Mouse (Mus musculus) gastrocnemius, postnatal 14 days (tissue): Measurements from ENCODE around the gene Mroh2a. TPM values are rescaled to one million over a fixed set of nuclear protein-coding genes. Genes with fewer than 3 reads are reported as not detected.

Experiments
- DNase-seq: peaks from one replicate; pipeline ENCODE4 v3.0.0; 2021; ENCODE audit warnings: mixed read lengths
- intact Hi-C: fragments of 180-260 bp; cut with DNase I; formaldehyde crosslinking; loops from one replicate; pipeline ENCODE4 v1.15.1; 2025; ENCODE audit warnings: low total_unique reads
- total RNA-seq, 2 experiments: library from RNA; stranded (reverse); gene quantifications; 2 replicates each; pipeline ENCODE4 v1.2.3; 2021

Gene Mroh2a
- total RNA-seq, 2 experiments from 2014 or later: not detected

DNA sequence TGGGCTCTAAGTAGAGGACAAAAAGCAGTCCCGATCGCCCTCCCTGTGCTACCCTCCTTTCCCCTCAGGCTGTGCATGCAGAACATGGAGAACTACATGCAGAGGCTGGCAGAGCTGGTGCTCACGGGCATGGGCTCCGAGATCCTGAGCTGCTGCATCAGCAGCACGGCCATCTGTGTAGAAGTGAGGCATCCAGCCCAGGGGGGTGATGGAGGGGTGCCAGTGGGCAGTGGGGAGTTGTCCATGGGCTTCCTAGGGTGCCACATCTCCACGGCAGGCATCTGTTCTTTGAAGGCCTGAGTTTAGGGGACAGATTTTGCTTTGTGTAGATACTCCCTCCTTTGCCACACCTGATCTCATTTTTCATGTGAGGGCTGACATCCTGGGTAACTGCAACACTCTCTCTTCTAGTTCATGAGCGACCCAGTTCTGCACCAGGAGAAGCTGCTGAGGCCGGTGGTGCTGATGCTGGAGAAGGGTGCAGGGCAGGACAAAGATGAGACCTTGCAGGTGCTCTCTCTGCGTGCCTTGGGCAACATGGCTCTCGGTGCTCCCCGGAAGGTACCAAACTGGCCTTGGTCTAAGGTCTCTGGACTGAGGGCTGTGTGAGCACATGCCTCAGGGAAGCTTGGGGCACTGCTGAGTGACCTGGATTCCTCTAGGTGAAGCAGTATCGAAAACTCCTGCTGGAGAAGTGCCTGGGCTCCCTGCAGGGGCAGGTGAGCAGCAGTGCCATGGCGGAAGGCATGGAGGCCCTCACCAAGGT is 29.4 kb downstream of the Mroh2a start:
- intact Hi-C loops: no loop called here
- no peak for DNase-seq

DNA sequence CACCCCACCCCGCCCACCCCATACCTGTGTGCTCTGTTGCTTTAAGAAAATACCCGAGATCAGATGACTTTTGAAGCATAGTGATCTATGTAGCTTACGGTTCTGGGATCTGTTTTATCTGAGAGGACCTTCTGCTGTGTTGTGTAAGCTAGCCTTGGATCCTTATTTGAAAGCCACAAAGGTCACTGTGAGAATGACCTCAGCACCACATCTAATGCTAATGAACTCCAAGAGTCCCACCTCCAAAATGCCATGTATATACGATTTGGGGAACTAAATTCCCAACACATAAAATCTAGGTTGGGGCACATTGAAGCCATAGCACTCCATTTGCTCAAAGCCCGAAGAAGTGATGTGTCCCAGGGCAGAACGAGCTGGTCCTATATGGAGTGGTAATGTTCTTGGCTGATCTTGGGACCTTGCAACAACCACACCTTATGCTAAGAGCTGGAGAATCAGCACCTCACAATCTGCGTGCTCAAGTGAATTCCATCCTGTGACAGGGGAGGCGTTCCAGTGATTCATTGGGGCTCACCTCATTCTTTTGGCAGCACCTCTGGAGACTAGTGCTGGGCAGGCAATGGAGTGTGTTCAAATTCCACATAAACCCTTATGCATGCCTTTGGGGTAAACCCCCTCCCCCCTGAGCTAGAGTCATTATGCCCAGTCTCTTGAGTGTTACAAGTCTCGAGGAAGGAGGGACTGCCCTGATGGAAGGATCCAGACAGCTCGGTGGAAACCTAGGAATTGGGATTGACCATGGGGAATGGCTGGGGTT is 30.3 kb downstream of the Mroh2a start:
- intact Hi-C loops: no loop called here
- DNase-seq: no peak

- no peak for DNase-seq
- intact Hi-C loops: no loop called here
These were observed 30.9 kb downstream of the Mroh2a start for GRCm38 (mm10) chr1:88257681-88258080.

GRCm38 (mm10) chr1:88258361-88258760 is 31.6 kb downstream of the Mroh2a start:
- intact Hi-C loops: no loop called here
- no peak for DNase-seq

DNA sequence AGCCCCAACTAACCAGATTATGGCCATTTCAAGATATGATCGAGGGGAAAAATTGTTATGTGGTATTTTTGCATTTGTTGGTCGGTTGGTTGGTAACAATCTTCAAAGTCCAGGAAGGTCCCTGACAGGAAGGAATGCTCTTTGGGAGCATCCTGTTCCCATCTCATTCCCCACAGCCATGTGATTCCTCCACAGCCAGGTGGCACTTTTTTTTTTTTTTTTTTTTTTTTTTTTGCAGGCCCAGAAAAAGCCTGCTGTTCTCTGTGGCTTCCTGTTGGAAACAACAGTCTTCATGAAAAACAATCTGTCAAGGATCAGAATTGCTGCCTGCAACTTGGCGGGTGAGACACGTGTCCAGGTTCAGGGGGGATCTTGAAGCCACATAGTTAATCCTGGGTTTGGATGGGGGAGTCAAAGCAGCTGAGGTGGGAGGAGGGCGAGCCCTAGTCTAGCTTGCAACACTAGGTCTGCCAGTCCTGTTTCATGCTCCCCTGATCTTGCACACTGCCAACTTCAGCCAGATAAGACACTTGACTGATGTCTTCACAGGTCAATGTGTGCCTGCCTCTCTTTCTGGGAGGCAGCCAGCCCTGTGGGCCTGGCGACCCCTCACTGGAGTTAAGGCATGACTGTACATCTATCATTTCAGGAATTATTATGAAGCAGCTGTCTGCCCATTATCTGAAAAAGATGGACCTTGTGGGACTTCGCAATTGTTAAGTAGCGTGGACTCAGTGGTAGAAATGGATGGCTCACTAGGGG is 32.3 kb downstream of the Mroh2a start:
- intact Hi-C loops: no loop called here
- DNase-seq: no peak

DNA sequence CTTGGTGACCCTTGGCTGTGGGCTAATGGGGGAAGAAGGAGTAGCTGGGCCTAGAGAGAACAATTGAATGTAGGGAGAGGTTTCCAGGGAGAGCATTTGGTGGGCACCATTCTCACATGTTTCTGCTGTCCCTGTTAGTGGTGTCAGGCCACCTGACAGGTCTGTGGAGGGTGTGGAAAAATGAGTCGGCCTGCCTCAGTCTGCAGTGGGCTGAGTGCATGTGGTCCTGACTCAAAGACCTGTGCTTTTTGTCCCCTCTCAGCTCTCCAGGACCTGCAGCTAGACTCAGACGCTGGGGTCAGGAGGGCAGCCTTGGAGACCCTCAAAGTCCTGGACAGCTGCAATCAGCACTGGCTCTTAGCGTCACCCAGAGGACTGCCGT is 32.8 kb downstream of the Mroh2a start:
- DNase-seq: no peak
- intact Hi-C loops: no loop called here

DNA sequence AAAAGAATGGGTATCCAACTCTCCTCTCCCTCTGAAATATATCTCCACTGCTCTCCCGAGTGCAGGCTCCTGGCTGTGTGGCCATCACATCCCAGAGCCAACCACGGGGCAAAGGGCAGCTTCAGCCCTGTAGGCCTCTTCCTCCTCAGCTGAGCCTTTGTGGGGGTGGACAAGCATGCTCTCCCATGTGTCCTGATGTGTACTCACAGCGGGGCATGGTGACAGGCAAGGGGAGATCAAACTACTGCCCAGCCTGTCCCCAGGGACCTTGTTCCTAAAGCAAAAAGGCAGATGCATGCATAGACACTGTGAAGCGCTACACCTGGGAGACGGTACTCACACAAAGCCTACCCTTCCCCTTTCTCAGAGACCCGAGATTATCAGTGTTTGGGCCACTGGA is 33.3 kb downstream of the Mroh2a start:
- no peak for DNase-seq
- intact Hi-C loops: no loop called here

GRCm38 (mm10) chr1:88260604-88261377 is 34.0 kb downstream of the Mroh2a start:
- DNase-seq: no peak
- intact Hi-C loops: no loop called here

DNA sequence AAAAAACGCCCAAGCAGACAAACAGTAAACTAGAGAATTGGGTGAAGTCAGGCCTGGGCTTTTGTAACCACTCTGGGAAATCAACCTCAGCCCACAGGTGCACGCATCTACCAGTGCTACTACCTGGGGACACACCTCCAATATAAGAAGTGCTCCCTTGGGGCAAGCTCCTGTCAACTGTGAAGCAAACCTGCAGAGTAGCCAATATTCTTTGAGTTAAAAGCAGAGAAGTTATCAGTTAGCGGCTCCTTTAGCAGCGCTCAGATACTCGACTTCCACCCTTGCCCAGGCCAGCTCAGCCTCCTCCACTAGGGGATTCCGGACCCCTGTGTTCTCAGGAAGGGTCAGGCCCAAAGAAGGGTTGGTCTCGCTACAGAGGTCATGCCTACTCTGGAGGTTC is 34.9 kb downstream of the Mroh2a start:
- no peak for DNase-seq
- intact Hi-C loops: no loop called here

- DNase-seq: peak; percentile 66
- intact Hi-C loops: no loop called here
These were observed 35.5 kb downstream of the Mroh2a start for GRCm38 (mm10) chr1:88262255-88262654.

DNA sequence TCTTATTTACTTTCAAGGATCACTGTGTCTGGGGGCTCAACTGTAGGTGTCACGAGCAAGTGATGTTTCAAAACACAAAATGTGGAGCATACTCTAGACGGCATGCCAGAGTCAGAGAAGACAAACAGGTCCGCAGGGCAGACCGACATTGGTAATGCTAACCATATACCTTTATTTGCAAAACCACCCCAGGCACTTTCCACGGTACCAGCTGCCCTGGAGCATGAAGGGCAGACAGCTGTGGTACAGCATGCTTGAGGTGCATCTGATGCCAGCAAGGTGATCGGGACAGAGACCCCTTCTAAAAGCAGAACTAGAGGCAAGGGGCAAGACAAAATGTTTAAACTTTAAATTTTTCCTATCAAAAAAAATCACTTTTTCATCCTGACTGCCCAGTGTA is 36.2 kb downstream of the Mroh2a start:
- DNase-seq: no peak
- intact Hi-C loops: no loop called here

- intact Hi-C loops: no loop called here
- DNase-seq: no peak
These were observed 37.0 kb downstream of the Mroh2a start for GRCm38 (mm10) chr1:88263778-88264177.

DNA sequence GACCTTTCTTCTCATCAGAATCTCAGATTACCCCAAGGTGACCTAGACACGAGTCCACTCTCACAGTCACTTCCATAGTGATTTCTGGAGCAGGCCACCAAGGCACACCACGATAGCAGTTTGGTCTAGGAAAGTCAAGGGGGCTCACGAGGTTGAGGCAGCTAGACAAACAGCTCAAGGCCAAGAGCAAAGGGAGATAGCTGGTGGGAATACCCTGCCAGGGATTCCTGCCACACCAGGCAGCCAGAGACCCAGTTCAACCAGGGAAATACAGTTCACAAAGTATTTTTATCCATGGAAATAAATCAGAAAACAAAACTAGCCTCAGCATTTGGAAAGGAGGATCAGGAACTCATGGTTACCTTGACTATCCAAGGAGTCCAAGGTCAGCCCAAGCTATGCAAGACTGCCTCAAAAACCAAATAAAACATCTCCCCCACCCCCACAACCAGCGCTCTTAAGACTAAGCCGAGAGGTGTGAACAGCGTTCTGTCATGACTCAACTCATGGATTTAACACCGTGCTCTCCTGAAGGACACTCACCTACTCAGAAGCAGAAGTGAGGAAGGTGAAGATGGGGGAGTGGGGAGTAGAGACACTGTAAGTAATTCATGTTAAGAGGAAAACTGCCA is 37.6 kb downstream of the Mroh2a start:
- DNase-seq: no peak
- intact Hi-C loops: no loop called here

- intact Hi-C loops: no loop called here
- DNase-seq: no peak
These were observed 38.1 kb downstream of the Mroh2a start for GRCm38 (mm10) chr1:88264869-88265240.

- no peak for DNase-seq
- intact Hi-C loops: no loop called here
These were observed 39.3 kb downstream of the Mroh2a start for GRCm38 (mm10) chr1:88266123-88266522.

GRCm38 (mm10) chr1:88267489-88267888 is 40.7 kb downstream of the Mroh2a start:
- DNase-seq: no peak
- intact Hi-C loops: no loop called here

DNA sequence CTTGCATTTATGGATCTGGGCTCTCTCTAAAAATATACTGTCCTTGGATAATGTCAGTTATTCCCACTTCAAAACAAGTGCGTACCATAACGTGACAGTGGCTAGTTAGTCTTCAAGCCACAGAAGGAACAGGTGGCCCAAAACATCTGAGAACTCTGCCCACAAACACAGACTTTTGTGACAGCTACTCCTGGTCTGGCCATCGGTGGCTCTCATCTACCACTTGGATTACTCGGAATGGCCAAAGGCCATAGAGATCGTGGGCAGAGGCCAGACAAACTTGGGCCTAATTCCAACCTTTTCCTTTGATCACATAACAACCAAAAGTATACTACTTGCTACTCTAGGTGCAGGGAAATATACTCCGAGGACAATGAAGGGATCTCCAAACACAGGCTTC is 41.3 kb downstream of the Mroh2a start:
- intact Hi-C loops: no loop called here
- DNase-seq: no peak

DNA sequence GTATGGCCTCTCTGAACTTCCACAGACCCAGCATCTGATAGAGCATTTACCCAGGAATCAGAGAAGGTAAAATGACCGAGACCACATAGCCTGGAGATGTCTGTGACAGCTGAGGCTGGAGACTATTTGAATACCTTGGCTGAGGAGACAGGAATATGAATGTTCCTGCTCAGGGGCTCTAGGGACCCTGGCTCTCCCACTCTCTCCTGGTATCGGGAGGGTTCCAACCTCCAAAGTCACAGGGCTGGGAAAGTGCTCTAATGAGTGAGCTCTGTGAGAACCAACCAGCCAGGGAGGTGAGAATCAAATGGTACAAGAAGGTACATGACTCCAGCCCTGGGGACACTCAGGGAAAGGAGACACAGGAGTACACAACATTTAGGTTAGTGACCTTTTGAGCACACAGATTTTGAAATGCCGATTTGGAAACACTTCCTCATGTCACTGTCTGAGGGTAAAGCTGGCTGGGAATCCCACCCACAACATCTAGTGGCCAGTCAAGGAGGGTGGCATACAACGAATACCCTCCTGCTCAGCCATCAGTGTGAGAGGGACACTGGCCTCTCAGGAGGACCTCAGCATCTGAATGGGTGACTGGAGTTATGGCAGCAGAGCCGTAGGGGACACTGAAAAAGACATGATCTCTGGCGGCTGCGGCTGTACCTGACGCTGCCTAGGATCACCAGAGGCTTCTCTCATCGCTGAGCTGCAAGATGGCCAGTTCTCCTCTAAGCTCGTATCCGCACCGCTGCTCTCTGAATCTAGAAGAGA is 42.9 kb downstream of the Mroh2a start:
- no peak for DNase-seq
- intact Hi-C loops: no loop called here

GRCm38 (mm10) chr1:88272851-88273250 is 46.1 kb downstream of the Mroh2a start:
- no peak for DNase-seq
- intact Hi-C loops: no loop called here
